Mouse (Mus musculus): ENCODE measurements around the gene Dbt. TPM values are rescaled to one million over a fixed set of nuclear protein-coding genes. Genes with fewer than 3 reads are reported as not detected.
"Not testable (repeated sequence)": the region's sequence is repeated elsewhere in the genome, so short reads cannot be mapped to it uniquely, and the experiment has no call there.

The Dbt gene
- total RNA-seq, 2 experiments from 2014 or later, result 22.4 to 22.6 TPM

DNA sequence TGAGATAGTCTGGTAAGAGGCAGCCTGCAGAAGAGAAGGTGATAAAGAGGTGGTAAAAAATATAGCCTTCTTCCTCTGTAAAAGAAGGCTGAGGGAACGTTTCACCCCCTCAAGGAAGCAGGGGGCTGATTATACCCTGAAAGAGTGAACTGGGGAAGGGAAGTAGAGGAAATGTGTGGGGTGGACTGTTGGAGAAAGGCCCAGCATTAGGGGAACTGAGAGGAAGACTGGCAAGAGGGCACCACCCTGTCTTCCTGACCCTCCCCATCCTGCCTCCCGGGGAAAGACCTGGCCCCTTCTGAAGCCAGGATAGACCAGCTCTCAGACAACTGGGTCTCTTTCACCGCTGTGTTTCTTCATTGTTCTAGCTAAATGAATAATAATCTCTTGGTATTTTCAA, 29.7 kb downstream of the Dbt start:
- DNase-seq, result no peak

DNA sequence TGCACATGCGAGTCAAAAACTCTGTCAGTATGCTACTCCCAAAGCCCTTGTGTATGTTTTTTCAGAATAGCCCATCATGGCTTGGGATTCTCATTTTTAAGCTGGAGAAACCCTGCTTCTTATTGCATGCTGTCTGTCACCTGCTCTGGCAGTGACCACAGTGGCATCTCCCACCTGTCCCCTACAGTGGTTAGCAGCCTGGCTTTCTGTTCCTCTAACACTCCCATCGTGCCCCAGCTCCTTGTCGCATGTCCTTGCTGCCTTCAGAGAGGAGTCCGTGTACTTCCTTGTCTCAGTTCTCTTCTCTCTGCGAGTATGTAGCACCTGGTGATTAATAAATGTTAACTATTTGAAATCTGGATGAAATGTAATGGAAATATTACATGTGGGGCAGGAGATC, 34.6 kb downstream of the Dbt start:
- DNase-seq, result no peak

DNA sequence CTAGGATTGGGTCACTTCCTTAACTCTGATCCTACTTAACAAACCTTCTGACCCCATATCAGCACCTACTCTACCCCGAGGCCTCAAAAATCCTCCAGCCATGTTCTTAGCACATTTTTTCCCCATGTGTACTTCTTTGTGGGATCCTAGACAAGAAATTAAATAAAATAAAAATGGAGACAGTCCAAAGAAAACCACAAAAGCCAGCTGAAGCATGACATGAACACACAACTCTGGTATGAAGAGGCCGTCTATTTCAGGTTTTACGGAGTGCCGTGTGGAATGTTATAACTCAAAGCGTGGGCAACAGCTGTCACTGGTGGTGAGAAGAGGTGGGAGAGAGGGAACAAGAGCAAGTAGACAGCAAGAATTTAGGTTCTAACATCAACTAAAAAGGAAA, 38.5 kb downstream of the Dbt start:
- no peak for DNase-seq

DNA sequence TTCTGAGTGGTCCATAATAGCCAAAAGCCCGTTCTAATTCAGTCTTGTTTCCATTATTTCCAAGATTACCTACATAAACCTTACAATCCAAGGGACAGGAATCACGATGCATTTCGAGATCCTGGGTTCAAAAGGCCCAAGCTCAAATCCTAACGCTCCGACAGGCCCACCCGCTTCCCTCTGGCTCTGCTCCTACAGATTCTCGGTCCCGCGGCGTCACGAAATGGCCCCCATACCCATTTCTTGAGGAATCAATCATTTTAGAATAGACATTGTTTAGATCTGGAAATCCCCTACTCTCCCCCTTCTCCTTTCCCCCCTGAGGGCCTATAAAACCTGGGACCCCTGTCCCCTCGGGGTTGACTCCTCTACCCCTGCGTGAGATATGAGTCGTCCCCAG, 48.4 kb downstream of the Dbt start:
- DNase-seq, result not testable (repeated sequence)

DNA sequence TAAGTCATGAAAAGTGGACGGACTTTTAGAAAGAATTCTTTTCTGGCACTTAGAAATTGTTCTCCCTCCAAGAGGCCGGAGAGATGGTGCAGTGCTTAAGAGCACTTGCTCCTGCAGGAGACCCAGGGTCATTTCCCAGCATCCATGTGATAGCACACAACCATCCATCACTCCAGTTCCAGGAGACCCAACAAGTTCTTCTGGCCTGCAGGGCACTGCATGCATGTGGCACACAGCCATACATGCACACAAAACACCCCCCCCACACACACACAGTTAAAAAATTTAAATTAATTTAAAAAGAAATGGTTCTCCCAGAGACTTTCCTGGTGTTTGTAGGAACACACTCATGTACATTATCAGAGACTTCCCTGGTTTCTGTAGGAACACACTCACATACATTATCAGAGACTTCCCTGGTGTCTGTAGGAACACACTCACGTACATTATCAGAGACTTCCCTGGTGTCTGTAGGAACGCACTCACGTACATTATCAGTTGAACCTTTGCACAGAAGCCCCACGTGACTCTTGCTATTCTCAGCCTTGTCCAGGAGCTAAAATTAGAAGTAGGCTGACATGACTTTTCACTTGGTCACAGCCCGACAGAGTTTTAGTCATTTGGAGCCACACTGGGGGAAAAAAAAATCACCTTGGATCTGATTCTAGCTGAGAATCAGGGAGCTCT, 49.7 kb downstream of the Dbt start, which contains the start of gene Lrrc39:
Gene Lrrc39, plus strand, starts transcription at position 566 of the 687 bp plus-strand sequence.
- DNase-seq, result peak; percentile 44

DNA sequence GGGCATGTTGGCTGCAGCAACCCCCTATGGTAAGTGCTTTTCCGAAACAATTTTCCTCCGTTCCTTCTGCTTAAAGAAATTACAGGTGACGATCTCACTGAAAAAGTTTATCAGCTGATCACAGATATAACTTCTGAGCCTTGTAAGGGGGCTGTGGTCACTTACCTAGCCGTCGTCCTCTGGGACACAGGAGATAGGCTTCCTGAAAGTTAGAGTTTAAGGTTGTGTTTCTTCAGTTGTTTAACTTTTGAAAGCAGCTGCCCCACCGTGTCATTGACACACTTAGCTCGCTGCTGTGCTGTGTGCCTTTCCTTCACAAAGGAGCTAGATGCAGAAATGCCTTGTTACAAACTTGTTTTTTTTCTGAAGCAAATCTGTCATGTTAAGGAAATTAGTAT, 50.2 kb downstream of the Dbt start:
- no peak for DNase-seq

DNA sequence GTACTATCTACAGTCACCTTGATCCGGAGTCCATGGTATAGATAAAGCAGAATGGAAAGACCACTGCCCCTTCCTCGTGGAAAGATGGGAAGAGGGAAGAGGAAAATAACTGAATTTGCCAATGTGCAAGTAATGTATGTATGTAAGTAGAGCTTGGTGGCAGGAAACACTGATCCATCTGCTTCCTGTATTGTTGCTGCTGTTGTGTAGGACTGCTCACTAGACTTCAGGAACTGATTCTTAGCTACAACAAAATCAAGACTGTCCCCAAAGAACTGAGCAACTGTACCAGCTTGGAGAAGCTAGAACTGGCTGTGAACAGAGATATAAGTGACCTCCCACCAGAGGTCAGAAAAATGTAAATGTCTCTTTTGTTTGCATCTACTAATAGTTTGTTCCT, 57.8 kb downstream of the Dbt start:
- DNase-seq, result no peak

DNA sequence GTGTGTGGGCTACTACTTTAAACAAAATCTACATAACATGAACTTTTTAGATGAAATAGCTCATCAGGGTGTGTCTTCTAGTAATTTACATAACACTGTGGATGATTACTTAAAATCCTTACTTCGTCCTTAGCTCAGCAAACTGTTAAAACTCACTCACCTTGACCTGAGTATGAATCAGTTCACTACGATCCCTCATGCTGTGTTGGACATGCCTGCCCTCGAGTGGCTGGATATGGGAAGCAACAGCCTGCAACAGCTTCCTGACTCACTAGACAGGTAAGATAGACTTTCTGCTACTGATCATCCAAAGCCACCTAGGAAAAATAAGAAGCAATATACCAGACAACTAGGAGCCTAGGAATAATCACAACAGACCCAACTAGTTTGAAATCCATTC, 64.4 kb downstream of the Dbt start:
- no peak for DNase-seq

DNA sequence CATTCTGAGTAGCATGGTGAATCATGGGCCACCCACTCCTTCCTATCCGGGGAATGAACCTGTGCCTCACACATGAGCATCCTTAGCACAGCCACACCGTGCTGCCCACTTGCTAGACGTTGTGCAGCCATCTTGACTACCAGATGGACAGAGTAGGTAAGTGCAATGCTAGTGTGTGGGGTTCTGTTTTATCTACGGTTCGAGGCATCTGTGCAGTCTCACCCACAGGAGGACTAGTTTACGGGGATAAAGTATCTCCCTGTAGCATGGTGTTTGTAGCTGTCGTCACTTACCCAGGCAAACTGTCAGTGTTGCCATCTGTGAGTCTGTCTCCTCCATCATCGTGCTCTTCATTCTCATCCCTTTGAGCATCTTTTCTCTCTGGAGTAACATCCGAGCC, 69.3 kb downstream of the Dbt start:
- DNase-seq, result no peak

DNA sequence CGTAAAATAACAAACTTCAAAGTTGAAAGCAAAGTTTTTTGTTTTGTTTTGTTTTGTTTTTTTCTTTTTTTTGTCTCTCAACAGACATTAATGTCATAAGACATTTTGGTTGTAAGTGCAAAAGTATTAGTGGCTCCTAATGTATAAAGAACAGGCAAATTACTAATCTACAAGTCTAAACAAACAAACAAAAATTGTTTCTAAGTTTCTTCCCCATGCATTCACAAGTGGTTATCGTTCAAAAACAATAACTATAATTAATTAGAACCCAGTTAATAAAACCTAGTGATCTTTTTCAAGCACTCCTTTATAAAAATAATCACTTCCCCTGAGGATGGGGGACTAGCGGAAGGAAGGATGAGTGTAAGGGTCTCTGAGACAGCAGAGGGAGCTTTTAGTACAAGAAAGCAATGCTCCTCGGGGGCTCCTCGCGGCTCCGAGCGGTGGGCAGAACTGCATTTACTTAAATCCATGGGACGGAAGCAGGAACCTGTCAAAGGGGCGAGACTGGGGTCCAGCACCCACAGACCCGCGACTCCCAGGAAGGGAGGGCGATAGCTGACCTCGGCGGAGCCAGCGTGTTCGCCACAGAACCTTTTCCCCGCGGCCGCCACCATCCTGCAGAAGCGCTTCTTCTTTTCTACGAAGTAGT, 81.3 kb downstream of the Dbt start:
- DNase-seq, result no peak

DNA sequence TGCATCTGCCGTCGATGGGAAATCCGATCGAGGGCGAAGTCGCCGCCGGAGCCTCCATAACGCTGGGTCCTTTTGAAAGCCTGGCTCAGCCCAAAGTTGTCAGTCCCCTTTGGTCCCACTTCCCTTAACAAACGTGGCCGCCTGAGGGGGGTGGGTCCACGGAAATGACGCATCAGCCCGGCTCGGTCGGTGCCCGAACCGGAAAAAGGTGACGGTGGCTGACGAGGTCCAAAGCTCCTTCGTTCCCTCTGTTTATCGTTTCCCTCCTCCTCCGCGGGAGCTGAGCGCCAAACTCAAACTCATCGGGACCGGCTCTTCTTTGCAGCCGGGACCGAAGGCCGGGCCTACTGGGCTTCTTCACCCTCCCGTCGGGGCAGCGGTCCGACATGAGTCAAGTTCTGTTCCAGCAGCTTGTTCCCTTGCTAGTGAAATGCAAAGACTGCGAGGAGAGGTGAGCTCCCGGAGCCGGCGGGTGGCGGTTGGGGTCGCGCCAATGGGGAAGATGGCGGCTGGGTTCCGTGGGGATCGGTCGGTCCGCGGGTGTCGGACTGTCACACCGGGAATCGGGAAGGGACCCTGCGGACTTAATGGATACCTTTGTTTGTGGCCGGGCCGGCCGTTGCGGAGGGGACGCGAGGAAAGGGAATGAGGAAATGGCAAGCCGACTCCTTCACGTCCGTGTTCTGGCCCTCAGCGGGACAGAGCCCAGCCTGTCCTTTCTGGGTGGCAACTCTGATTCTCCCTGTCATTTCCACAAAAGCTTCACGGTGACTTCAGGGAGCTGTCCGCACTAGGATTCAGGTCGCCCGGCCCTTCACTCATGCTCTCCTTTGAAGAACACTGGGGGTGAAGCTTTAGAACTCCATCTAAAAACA, 82.1 kb downstream of the Dbt start, which contains the start of gene Sass6:
Gene Sass6, plus strand, starts transcription at position 255 of the 875 bp plus-strand sequence.
- peak; percentile 99 for DNase-seq

DNA sequence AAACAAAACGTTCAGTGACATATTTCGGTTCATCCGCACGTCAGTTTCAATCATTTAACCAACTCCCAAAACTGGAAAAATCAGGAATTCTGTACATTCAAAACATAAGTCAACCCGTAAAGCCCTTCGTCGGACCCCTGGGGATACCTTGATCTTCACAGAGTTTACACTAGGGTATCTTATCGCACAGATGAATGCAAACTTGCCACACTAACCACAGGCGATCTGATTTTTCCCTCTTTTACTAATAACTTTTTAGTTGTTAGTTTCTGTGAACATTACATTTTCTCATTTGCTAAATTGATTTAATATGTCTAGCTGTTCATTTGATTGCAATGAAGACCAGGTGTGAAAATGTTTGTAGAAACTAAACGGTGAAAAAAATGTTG, 82.7 kb downstream of the Dbt start:
- DNase-seq, result no peak

Other genes with a start within 250 kb of the Dbt start
- gene Cdc14a, start 89.0 kb upstream of the Dbt start, total RNA-seq (2021), result 1 to 10 TPM; 5.3 to 5.8 TPM
- 10 to 100 TPM; 30.7 to 34.1 TPM for gene Rtca, start 4.9 kb upstream of the Dbt start, total RNA-seq (2021)
- 10 to 100 TPM; 65.9 to 67.2 TPM for gene Lrrc39, start 49.9 kb downstream of the Dbt start, total RNA-seq (2021)
- gene Sass6, start 81.9 kb downstream of the Dbt start, total RNA-seq (2021), result 1 to 10 TPM; 9.3 to 10.0 TPM
- 1 to 10 TPM; 7.1 to 9.0 TPM for gene Trmt13, start 101.5 kb downstream of the Dbt start, total RNA-seq (2021)
- 10 to 100 TPM; 33.5 to 33.6 TPM for gene Mfsd14a, start 149.6 kb downstream of the Dbt start, total RNA-seq (2021)
- 1 to 10 TPM in 1 of 2 experiments, not detected in 1; 1.8 TPM for gene Gm43191, start 168.2 kb downstream of the Dbt start, total RNA-seq (2021)
- gene Slc35a3, start 199.8 kb downstream of the Dbt start, total RNA-seq (2021), result 10 to 100 TPM; 23.7 to 25.8 TPM